Mouse (Mus musculus): ENCODE data around the gene Pigu. TPM values are rescaled to one million over a fixed set of nuclear protein-coding genes. Genes with fewer than 3 reads are reported as not detected.
A peak's percentile ranks its signal among the peaks of the same experiment; 100 is the strongest.

Pigu gene
- polyA plus RNA-seq, 1 experiment from 2014 or later, result 56.3 TPM

- WGBS, result 93% methylated on average over 6 of the region's 6 CpGs
- Histone ChIP-seq H3K27me3 (ENCODE audit: control insufficient read depth, insufficient read depth, low read length) (no peaks in the 10 kb centered on the region), H3K9ac (ENCODE audit: low read length) (no peak overlapping the region), H3K4me2 (ENCODE audit: low read depth, low read length, severe bottlenecking) (no peak overlapping the region), H3K36me3 (ENCODE audit: control insufficient read depth, insufficient read depth, low read length) (no peaks in the 10 kb centered on the region), H3K9me3 (ENCODE audit: control insufficient read depth, low read length) (no peaks in the 10 kb centered on the region), H3K4me1 (replicated peaks; ENCODE audit: control insufficient read depth, insufficient read depth, low read length) (no peaks in the 10 kb centered on the region), H3K4me3 (ENCODE audit: low read depth, low read length) (no peak overlapping the region), H3K27ac (ENCODE audit: low read depth, low read length) (no peak overlapping the region)
- ATAC-seq (replicated peaks; ENCODE audit: low FRiP score) (no peak), DNase-seq (ENCODE audit: low spot score) (no peak)
These were observed 91.7 kb downstream of the Pigu start for GRCm38 (mm10) chr2:155265526-155265925.

- Histone ChIP-seq H3K27me3 (ENCODE audit: control insufficient read depth, insufficient read depth, low read length) (no peaks in the 10 kb centered on the region), H3K4me1 (replicated peaks; ENCODE audit: control insufficient read depth, insufficient read depth, low read length) (no peaks in the 10 kb centered on the region), H3K27ac (ENCODE audit: low read depth, low read length) (no peak overlapping the region), H3K9ac (ENCODE audit: low read length) (no peak overlapping the region), H3K36me3 (ENCODE audit: control insufficient read depth, insufficient read depth, low read length) (peaks cover 22% of the 10 kb centered on the region), H3K9me3 (ENCODE audit: control insufficient read depth, low read length) (no peaks in the 10 kb centered on the region), H3K4me3 (ENCODE audit: low read depth, low read length) (no peak overlapping the region), H3K4me2 (ENCODE audit: low read depth, low read length, severe bottlenecking) (no peak overlapping the region)
- no peak for DNase-seq (ENCODE audit: low spot score)
- 93% methylated on average over 5 of the region's 5 CpGs for WGBS
- ATAC-seq (replicated peaks; ENCODE audit: low FRiP score), result no peak
These were observed 107.6 kb downstream of the Pigu start for GRCm38 (mm10) chr2:155249588-155249987.

GRCm38 (mm10) chr2:155248718-155249117 lies 108.5 kb downstream of the Pigu start:
- Histone ChIP-seq H3K9me3 (ENCODE audit: control insufficient read depth, low read length) (no peaks in the 10 kb centered on the region), H3K27me3 (ENCODE audit: control insufficient read depth, insufficient read depth, low read length) (no peaks in the 10 kb centered on the region), H3K4me3 (ENCODE audit: low read depth, low read length) (no peak overlapping the region), H3K9ac (ENCODE audit: low read length) (no peak overlapping the region), H3K27ac (ENCODE audit: low read depth, low read length) (no peak overlapping the region), H3K36me3 (ENCODE audit: control insufficient read depth, insufficient read depth, low read length) (peaks cover 28% of the 10 kb centered on the region), H3K4me1 (replicated peaks; ENCODE audit: control insufficient read depth, insufficient read depth, low read length) (no peaks in the 10 kb centered on the region), H3K4me2 (ENCODE audit: low read depth, low read length, severe bottlenecking) (no peak overlapping the region)
- DNase-seq (ENCODE audit: low spot score), result no peak
- WGBS, result 91% methylated on average over 2 of the region's 2 CpGs
- no peak for ATAC-seq (replicated peaks; ENCODE audit: low FRiP score)

- Histone ChIP-seq H3K4me2 (ENCODE audit: low read depth, low read length, severe bottlenecking) (no peak overlapping the region), H3K27ac (ENCODE audit: low read depth, low read length) (no peak overlapping the region), H3K9me3 (ENCODE audit: control insufficient read depth, low read length) (no peaks in the 10 kb centered on the region), H3K4me1 (replicated peaks; ENCODE audit: control insufficient read depth, insufficient read depth, low read length) (no peaks in the 10 kb centered on the region), H3K27me3 (ENCODE audit: control insufficient read depth, insufficient read depth, low read length) (no peaks in the 10 kb centered on the region), H3K36me3 (ENCODE audit: control insufficient read depth, insufficient read depth, low read length) (peaks cover 30% of the 10 kb centered on the region), H3K9ac (ENCODE audit: low read length) (no peak overlapping the region), H3K4me3 (ENCODE audit: low read depth, low read length) (no peak overlapping the region)
- DNase-seq (ENCODE audit: low spot score), result no peak
- 93% methylated on average over 1 of the region's 1 CpGs for WGBS
- ATAC-seq (replicated peaks; ENCODE audit: low FRiP score), result no peak
These were observed 109.0 kb downstream of the Pigu start for GRCm38 (mm10) chr2:155248206-155248605.

GRCm38 (mm10) chr2:155246231-155246630 lies 111.0 kb downstream of the Pigu start:
- 96% methylated on average over 4 of the region's 4 CpGs for WGBS
- no peak for ATAC-seq (replicated peaks; ENCODE audit: low FRiP score)
- Histone ChIP-seq H3K27ac (ENCODE audit: low read depth, low read length) (no peak overlapping the region), H3K27me3 (ENCODE audit: control insufficient read depth, insufficient read depth, low read length) (no peaks in the 10 kb centered on the region), H3K4me3 (ENCODE audit: low read depth, low read length) (no peak overlapping the region), H3K4me2 (ENCODE audit: low read depth, low read length, severe bottlenecking) (no peak overlapping the region), H3K9me3 (ENCODE audit: control insufficient read depth, low read length) (no peaks in the 10 kb centered on the region), H3K9ac (ENCODE audit: low read length) (no peak overlapping the region), H3K36me3 (ENCODE audit: control insufficient read depth, insufficient read depth, low read length) (peaks cover 30% of the 10 kb centered on the region), H3K4me1 (replicated peaks; ENCODE audit: control insufficient read depth, insufficient read depth, low read length) (no peaks in the 10 kb centered on the region)
- DNase-seq (ENCODE audit: low spot score), result no peak

- Histone ChIP-seq H3K4me2 (ENCODE audit: low read depth, low read length, severe bottlenecking) (no peak overlapping the region), H3K36me3 (ENCODE audit: control insufficient read depth, insufficient read depth, low read length) (peaks cover 17% of the 10 kb centered on the region), H3K27ac (ENCODE audit: low read depth, low read length) (no peak overlapping the region), H3K9me3 (ENCODE audit: control insufficient read depth, low read length) (no peaks in the 10 kb centered on the region), H3K4me3 (ENCODE audit: low read depth, low read length) (no peak overlapping the region), H3K4me1 (replicated peaks; ENCODE audit: control insufficient read depth, insufficient read depth, low read length) (peaks cover 3% of the 10 kb centered on the region), H3K9ac (ENCODE audit: low read length) (no peak overlapping the region), H3K27me3 (ENCODE audit: control insufficient read depth, insufficient read depth, low read length) (no peaks in the 10 kb centered on the region)
- DNase-seq (ENCODE audit: low spot score) (no peak), ATAC-seq (replicated peaks; ENCODE audit: low FRiP score) (no peak)
- WGBS, result 85% methylated on average over 7 of the region's 7 CpGs
These were observed 114.9 kb downstream of the Pigu start for GRCm38 (mm10) chr2:155242296-155242855.

- Histone ChIP-seq H3K27me3 (ENCODE audit: control insufficient read depth, insufficient read depth, low read length) (no peaks in the 10 kb centered on the region), H3K9ac (ENCODE audit: low read length) (no peak overlapping the region), H3K4me2 (ENCODE audit: low read depth, low read length, severe bottlenecking) (no peak overlapping the region), H3K27ac (ENCODE audit: low read depth, low read length) (no peak overlapping the region), H3K4me3 (ENCODE audit: low read depth, low read length) (no peak overlapping the region), H3K36me3 (ENCODE audit: control insufficient read depth, insufficient read depth, low read length) (peaks cover 17% of the 10 kb centered on the region), H3K4me1 (replicated peaks; ENCODE audit: control insufficient read depth, insufficient read depth, low read length) (peaks cover 3% of the 10 kb centered on the region), H3K9me3 (ENCODE audit: control insufficient read depth, low read length) (no peaks in the 10 kb centered on the region)
- ATAC-seq (replicated peaks; ENCODE audit: low FRiP score) (no peak), DNase-seq (ENCODE audit: low spot score) (no peak)
- WGBS, result 86% methylated on average over 4 of the region's 4 CpGs
These were observed 116.3 kb downstream of the Pigu start for GRCm38 (mm10) chr2:155240915-155241314.

GRCm38 (mm10) chr2:155237276-155237675 lies 120.0 kb downstream of the Pigu start:
- WGBS, result 22% methylated on average over 4 of the region's 4 CpGs

GRCm38 (mm10) chr2:155236362-155236992 lies 120.8 kb downstream of the Pigu start, which contains the start of gene Dynlrb1:
TSS of gene Dynlrb1 (plus strand) at chr2:155236533.
- Histone ChIP-seq H3K9ac (ENCODE audit: low read length) (peak within 1 kb of the TSS; percentile 95), H3K4me3 (ENCODE audit: low read depth, low read length) (peak within 1 kb of the TSS; percentile 90), H3K4me2 (ENCODE audit: low read depth, low read length, severe bottlenecking) (peak within 1 kb of the TSS; percentile 70), H3K36me3 (ENCODE audit: control insufficient read depth, insufficient read depth, low read length) (no peaks in the 10 kb centered on the region), H3K4me1 (replicated peaks; ENCODE audit: control insufficient read depth, insufficient read depth, low read length) (peaks cover 3% of the 10 kb centered on the region), H3K9me3 (ENCODE audit: control insufficient read depth, low read length) (no peaks in the 10 kb centered on the region), H3K27ac (ENCODE audit: low read depth, low read length) (peak within 1 kb of the TSS; percentile 75), H3K27me3 (ENCODE audit: control insufficient read depth, insufficient read depth, low read length) (no peaks in the 10 kb centered on the region)
- ATAC-seq (replicated peaks; ENCODE audit: low FRiP score) (peak; percentile 99), DNase-seq (ENCODE audit: low spot score) (peak; percentile 97)
- WGBS, result under 1% methylated on average over 50 of the region's 50 CpGs

More at GRCm38 (mm10) chr2:155237276-155237675, 120.0 kb downstream of the Pigu start:
- Histone ChIP-seq H3K9me3 (ENCODE audit: control insufficient read depth, low read length) (no peaks in the 10 kb centered on the region), H3K4me3 (ENCODE audit: low read depth, low read length) (peak overlapping the region; percentile 90), H3K9ac (ENCODE audit: low read length) (peak overlapping the region; percentile 95), H3K27ac (ENCODE audit: low read depth, low read length) (no peak overlapping the region), H3K36me3 (ENCODE audit: control insufficient read depth, insufficient read depth, low read length) (no peaks in the 10 kb centered on the region), H3K4me1 (replicated peaks; ENCODE audit: control insufficient read depth, insufficient read depth, low read length) (peaks cover 3% of the 10 kb centered on the region), H3K4me2 (ENCODE audit: low read depth, low read length, severe bottlenecking) (peak overlapping the region; percentile 70), H3K27me3 (ENCODE audit: control insufficient read depth, insufficient read depth, low read length) (no peaks in the 10 kb centered on the region)
- no peak for ATAC-seq (replicated peaks; ENCODE audit: low FRiP score)
- DNase-seq (ENCODE audit: low spot score), result no peak

All from forebrain, embryonic 11.5 days (tissue).